Comparison of ENCODE assay signal across 7 mouse cellular contexts in the genomic region with DNA sequence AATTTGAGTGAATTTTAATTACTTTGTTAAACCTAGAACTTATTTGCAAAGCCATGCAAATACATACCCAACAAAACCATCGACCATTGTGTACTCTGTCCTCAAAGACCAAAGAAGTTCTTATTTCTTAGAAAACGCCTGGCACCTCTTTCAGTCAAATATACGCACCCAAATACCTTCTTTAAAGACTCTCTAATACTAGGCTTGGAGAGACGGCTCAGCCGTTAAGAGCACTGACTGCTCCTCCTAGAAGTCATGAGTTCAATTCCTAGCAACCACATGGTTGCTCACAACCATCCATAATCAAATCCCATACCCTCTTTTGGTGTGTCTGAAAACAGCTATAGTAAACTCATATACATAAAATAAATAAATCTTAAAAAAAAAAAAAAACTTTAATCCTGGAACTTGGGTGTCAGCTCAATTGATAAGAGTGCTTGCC. TPM values are rescaled to one million over a fixed set of nuclear protein-coding genes. Genes with fewer than 3 reads are reported as not detected.
DNase-seq lines count a peak whose midpoint lies in the region; ATAC-seq and TF ChIP-seq lines count a peak whose summit lies in the region.

No protein-coding gene starts in this region.

- H3K36me3 ChIP-seq in lung, postnatal 0 days (ENCODE audit: insufficient read depth, low read length) = no peaks in the 10 kb centered on the region
- H3K36me3 ChIP-seq in forebrain, embryonic 11.5 days (ENCODE audit: control insufficient read depth, insufficient read depth, low read length) = no peaks in the 10 kb centered on the region
- no peaks in the 10 kb centered on the region for H3K36me3 ChIP-seq in limb, embryonic 11.5 days (ENCODE audit: control insufficient read depth, insufficient read depth, low read length)

- H3K4me2 ChIP-seq in lung, postnatal 0 days (replicated peaks; ENCODE audit: low read depth, low read length) = peak overlapping the region; percentile 63
- H3K4me2 ChIP-seq in forebrain, embryonic 11.5 days (ENCODE audit: low read depth, low read length, severe bottlenecking) = peak overlapping the region; percentile 51; the same call in 1 of the 2 replicates
- H3K4me2 ChIP-seq in limb, embryonic 11.5 days (ENCODE audit: low read depth, severe bottlenecking) = peak overlapping the region; percentile 26; the same call in 1 of the 2 replicates

- WGBS in lung, postnatal 0 days = 37% methylated on average over 5 of the region's 5 CpGs
- WGBS in forebrain, embryonic 11.5 days = 46% methylated on average over 5 of the region's 5 CpGs
- WGBS in limb, embryonic 11.5 days = 41% methylated on average over 5 of the region's 5 CpGs
- WGBS in olfactory bulb, adult 2 months = 26% methylated on average over 5 of the region's 5 CpGs

- no peak overlapping the region for H3K9ac ChIP-seq in lung, postnatal 0 days (replicated peaks; ENCODE audit: low read depth)
- no peak overlapping the region; the same call in 1 of the 2 replicates for H3K9ac ChIP-seq in forebrain, embryonic 11.5 days (ENCODE audit: low read length)
- no peak overlapping the region for H3K9ac ChIP-seq in limb, embryonic 11.5 days (ENCODE audit: low read length)

- TF ChIP-seq EP300 in lung, postnatal 0 days (IDR thresholded peaks at IDR 0.05) = no peak

- no peak for TF ChIP-seq CTCF in lung, postnatal 0 days (IDR thresholded peaks at IDR 0.05)
- no peak for TF ChIP-seq CTCF in olfactory bulb, adult 2 months (IDR thresholded peaks at IDR 0.05; ENCODE audit: insufficient read depth, low read depth, low read length)

- H3K9me3 ChIP-seq in lung, postnatal 0 days (ENCODE audit: low read length) = no peaks in the 10 kb centered on the region
- no peaks in the 10 kb centered on the region for H3K9me3 ChIP-seq in forebrain, embryonic 11.5 days (ENCODE audit: control insufficient read depth, low read length)
- H3K9me3 ChIP-seq in limb, embryonic 11.5 days (ENCODE audit: control insufficient read depth, low read length) = no peaks in the 10 kb centered on the region

- ATAC-seq in lung, postnatal 0 days = no peak
- peak; percentile 38 for ATAC-seq in forebrain, embryonic 11.5 days (replicated peaks; ENCODE audit: low FRiP score)
- ATAC-seq in limb, embryonic 11.5 days (ENCODE audit: insufficient number of reproducible peaks, low FRiP score, low TSS enrichment, low read depth) = no peak

- peaks cover 6% of the 10 kb centered on the region; the same call in 1 of the 2 replicates for H3K4me1 ChIP-seq in lung, postnatal 0 days (ENCODE audit: insufficient read depth, low read depth, low read length)
- H3K4me1 ChIP-seq in forebrain, embryonic 11.5 days (replicated peaks; ENCODE audit: control insufficient read depth, insufficient read depth, low read length) = peaks cover 4% of the 10 kb centered on the region; the same call in 1 of the 2 replicates
- H3K4me1 ChIP-seq in limb, embryonic 11.5 days (ENCODE audit: control insufficient read depth, insufficient read depth, low read length) = peaks cover 6% of the 10 kb centered on the region
- H3K4me1 ChIP-seq in olfactory bulb, adult 2 months (ENCODE audit: control insufficient read depth, insufficient read depth, low read length) = no peaks in the 10 kb centered on the region

- peak overlapping the region; percentile 98 for H3K4me3 ChIP-seq in lung, postnatal 0 days (ENCODE audit: low read depth, low read length)
- peak overlapping the region; percentile 86 for H3K4me3 ChIP-seq in forebrain, embryonic 11.5 days (ENCODE audit: low read depth, low read length)
- peak overlapping the region; percentile 72 for H3K4me3 ChIP-seq in limb, embryonic 11.5 days (ENCODE audit: low read depth, low read length)
- peak overlapping the region; percentile 89 for H3K4me3 ChIP-seq in olfactory bulb, adult 2 months (ENCODE audit: insufficient read depth, low read depth, low read length)

- H3K27me3 ChIP-seq in lung, postnatal 0 days (replicated peaks; ENCODE audit: insufficient read depth, low read length) = no peaks in the 10 kb centered on the region
- no peaks in the 10 kb centered on the region for H3K27me3 ChIP-seq in forebrain, embryonic 11.5 days (ENCODE audit: control insufficient read depth, insufficient read depth, low read length)
- no peaks in the 10 kb centered on the region for H3K27me3 ChIP-seq in limb, embryonic 11.5 days (ENCODE audit: control insufficient read depth, insufficient read depth, low read length)

- no peak overlapping the region for H3K27ac ChIP-seq in lung, postnatal 0 days (ENCODE audit: low read length)
- no peak overlapping the region for H3K27ac ChIP-seq in forebrain, embryonic 11.5 days (ENCODE audit: low read depth, low read length)
- H3K27ac ChIP-seq in limb, embryonic 11.5 days (replicated peaks; ENCODE audit: low read depth, low read length) = no peak overlapping the region
- H3K27ac ChIP-seq in olfactory bulb, adult 2 months (ENCODE audit: insufficient read depth, low read depth, low read length) = no peak overlapping the region

- DNase-seq in lung, postnatal 0 days (ENCODE audit: low spot score) = no peak
- no peak for DNase-seq in lung, postnatal 25 days (ENCODE audit: low spot score)
- no peak for DNase-seq in forebrain, embryonic 11.5 days (ENCODE audit: low spot score)
- no peak for DNase-seq in limb, embryonic 11.5 days (ENCODE audit: low spot score)
- no peak for DNase-seq in adrenal gland, postnatal 36 days
- DNase-seq in layer of hippocampus, adult 9-11 months = no peak

- no peak for TF ChIP-seq POLR2A in olfactory bulb, adult 2 months (IDR thresholded peaks at IDR 0.05; ENCODE audit: insufficient read depth, low read depth, low read length)

RNA-seq across cellular contexts. Expression of a gene that starts 0.4 kb away (rescaled TPM):
- polyA plus RNA-seq in lung, postnatal 0 days (2015; fragmentation: Nextera tagmentation; extraction: Ambion mirVana) = 15.9 and 16.9 TPM in 2 replicates
- polyA plus RNA-seq in forebrain, embryonic 11.5 days (2014; fragmentation: Nextera tagmentation; extraction: Ambion mirVana) = 47.4 and 53.9 TPM in 2 replicates
- polyA plus RNA-seq in limb, embryonic 11.5 days (2014; fragmentation: Nextera tagmentation; extraction: Ambion mirVana) = 46.1 and 48.6 TPM in 2 replicates
- polyA plus RNA-seq in olfactory bulb, adult 2 months (2012; ENCODE audit: insufficient read depth, insufficient read length, low replicate concordance, missing spikeins) = not detected in 2 replicates
- 10 to 100 TPM; 35.7 to 36.1 TPM for total RNA-seq in adrenal gland, postnatal 36 days (2021)
